Mouse (Mus musculus): ENCODE data around the gene Nfatc2ip.

Nfatc2ip gene

DNA sequence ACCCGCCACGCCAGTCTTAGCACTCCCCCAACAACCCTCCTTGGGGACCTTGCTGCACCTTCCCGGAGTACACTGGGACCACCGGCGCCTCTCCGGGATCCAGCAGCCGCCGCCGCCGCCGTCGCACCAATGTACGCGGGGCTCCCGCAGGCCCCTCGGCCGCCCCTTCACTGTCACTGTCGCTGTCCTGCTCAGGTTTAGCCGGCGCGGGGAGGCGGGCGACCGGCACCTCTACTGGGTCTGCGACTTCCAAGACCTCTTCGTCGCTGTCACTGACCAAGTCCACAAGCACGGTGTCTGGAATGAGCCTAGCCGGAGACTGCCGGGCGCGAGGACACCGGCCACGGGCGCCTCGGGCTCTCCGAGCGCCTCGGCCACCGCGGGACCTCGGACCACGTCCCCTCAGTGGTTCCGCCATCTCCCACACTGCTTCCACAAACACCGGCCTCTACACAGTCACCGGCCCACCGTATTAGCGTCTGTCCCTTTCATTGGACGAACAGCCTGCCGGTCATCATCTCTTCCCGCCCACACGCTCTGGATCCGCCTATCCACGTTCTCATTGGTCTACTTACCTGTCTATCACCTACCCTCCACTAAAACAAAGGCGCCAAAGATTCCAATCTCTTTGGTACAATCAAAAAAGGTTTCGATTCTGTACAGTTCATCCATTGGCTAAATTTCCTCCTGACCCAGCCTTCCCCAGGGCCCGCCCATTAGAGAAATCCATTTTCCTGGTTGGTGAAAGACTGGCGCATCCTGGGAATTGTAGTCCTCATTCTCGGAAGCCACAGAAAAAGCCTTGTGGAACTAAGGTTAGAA is at the start of gene Nfatc2ip:
TSS of gene Nfatc2ip (minus strand) at position 440 of the 822 bp plus-strand sequence.
- DNase-seq: peak; percentile 97

DNA sequence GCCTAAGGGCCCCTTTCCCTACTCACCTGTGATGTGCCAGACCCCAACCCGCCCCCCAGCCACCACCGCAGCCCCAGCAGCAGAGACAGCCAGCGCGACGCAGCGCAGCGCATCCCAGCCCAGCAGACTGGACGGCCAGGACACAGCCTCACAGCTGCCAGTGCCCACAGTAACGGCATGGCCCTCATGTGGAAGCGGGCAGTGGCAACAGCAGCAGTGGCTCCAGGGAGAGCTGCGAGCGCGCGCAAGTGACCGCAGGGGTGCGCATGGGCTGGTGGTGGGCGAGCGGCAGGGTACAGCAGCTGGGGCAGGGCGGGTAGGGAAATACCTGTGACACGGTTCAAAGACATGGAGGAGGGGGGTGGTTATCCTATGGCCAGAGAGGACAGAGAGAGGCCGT is 49.7 kb upstream of the Nfatc2ip start:
- no peak for DNase-seq

- DNase-seq: no peak
Measured at GRCm38 (mm10) chr7:126445104-126445815, 48.7 kb upstream of the Nfatc2ip start.

- no peak for DNase-seq
Measured at GRCm38 (mm10) chr7:126444536-126444935, 48.0 kb upstream of the Nfatc2ip start.

DNA sequence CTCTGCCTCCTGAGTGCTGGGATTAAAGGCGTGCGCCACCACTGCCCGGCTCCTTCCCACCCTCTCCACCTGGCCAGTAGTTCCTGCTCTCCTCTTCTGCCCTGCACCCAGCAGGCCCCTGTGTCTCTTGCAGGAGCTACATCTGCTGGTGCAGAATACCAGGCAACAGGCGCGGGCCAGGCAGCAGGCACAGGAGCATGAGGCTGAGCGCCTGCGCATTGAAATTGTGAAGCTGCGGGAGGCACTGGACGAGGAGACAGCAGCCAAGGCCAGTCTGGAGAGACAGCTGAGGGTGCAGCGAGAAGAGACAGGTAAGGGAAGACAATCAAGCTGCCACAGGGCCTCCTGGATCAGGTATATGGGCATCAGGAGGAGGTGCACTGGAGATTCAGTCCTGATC is 47.5 kb upstream of the Nfatc2ip start:
- DNase-seq: no peak

- DNase-seq: no peak
Measured at GRCm38 (mm10) chr7:126440134-126440533, 43.6 kb upstream of the Nfatc2ip start.

GRCm38 (mm10) chr7:126436851-126437250 is 40.3 kb upstream of the Nfatc2ip start:
- peak; percentile 36 for DNase-seq

- DNase-seq: no peak
Measured at GRCm38 (mm10) chr7:126435801-126436200, 39.3 kb upstream of the Nfatc2ip start.

DNA sequence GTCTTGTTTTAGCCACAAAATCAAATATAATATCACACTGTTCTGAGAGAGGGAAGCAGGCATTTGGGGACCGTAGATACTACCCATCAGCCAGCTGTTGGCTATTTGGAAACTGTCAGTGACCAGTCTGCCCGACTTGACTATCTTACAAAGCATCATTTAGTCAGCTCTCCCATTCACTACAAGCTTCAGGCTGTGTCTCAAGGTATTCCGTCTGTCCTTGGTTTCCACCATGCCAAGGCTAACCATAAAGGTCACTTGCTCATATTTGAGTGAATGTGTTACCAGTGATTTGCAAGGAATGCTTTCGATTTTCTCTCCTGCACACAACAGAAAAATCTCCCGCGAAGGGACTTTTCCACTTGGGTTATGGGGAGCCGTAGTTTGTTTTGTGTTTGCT is 38.2 kb upstream of the Nfatc2ip start:
- no peak for DNase-seq

- no peak for DNase-seq
Measured at GRCm38 (mm10) chr7:126430167-126430566, 33.6 kb upstream of the Nfatc2ip start.

- no peak for DNase-seq
Measured at GRCm38 (mm10) chr7:126429503-126429898, 33.0 kb upstream of the Nfatc2ip start.

DNA sequence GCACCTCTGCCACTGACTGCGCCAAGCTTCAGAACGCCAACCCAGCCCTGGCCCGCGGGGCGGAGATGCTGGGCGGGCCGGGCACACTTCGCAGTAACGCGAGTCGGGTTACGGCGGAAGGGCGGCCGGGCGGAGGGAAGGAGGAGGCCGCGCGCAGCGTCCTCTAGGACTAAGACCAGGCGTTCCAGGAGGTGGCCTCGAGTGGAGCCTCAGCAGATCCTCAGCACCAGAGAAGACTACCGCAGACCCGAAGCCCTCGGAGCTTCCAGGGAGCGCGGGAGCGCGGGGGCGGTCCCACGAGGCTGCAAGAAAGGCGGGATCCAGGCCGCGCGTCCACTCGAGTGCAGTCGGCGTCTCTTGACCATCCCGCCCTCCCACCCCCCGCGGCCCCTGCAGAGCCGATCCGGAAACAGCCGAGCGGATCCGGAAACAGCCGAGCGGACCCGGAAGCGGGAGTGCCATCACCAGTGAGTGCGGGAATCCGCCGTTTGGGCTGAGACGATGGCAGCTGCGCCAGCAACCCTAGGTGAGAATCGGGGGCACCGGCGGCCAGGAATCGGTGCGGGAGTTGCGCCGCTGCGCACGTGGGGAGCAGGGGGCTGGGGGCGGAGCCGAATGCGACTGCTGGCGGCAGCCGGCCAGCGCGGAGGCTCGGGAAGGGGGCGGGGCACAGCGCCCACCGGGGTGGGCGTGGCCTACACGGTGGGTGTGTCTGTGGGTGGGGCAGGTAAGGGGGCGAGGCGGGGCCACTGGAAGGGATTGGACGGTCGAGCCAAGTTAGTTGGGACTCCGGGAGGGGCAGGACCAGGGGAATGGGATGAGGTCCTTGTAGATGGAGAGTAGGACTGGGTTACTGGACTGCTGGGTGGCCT is 32.3 kb upstream of the Nfatc2ip start, which contains the start of gene Rabep2:
TSS of gene Rabep2 (plus strand) at position 129 of the 872 bp plus-strand sequence.
- DNase-seq: peak; percentile 97

GRCm38 (mm10) chr7:126428154-126428553 is 31.6 kb upstream of the Nfatc2ip start:
- no peak for DNase-seq

DNA sequence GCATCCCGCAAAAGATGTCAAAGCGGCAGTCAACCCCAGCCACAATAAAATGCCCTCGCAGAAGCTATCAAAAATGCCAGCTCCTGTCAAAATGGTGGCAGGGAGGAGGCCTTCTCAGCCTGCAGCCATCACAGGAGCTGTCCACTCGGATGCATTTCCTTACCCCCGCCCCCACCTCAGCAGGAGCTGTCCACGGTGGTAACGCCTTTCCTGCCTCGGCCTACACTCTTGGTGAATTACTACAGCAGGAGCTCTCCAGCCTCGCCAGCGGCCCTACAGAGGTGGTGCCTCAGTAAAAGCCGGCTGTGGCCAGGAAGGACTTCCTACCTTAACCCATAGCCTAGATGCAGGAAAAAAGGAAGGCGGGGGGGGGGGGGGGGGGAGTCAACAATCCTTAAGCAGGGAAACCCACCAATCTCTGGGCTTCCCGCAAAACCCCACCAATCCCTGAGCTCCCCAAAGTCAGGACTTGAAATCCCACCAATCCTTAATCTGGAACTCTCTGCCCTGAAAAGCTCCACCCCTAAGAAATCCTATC is 30.9 kb upstream of the Nfatc2ip start:
- DNase-seq: peak; percentile 20

GRCm38 (mm10) chr7:126424161-126424560 is 27.6 kb upstream of the Nfatc2ip start:
- no peak for DNase-seq

DNA sequence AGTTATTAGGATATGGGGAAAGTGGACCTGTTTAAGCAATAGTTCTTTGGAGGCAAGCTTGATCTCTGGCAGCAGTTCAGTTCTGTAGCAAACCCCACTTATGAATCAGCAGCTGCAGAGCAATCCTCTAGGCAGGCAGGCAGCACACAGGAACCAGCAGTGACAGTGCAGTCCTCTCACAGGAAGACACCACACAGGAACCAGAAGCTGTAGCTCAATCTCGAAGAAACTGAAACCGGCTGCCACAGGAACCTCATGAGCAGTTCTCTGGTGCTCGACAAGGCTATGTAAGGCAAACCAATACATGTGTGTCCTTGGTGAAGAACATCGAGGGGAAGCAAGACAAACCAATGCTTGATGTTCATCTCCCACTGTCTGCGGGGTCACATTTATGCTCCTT is 25.2 kb upstream of the Nfatc2ip start:
- no peak for DNase-seq

- no peak for DNase-seq
Measured at GRCm38 (mm10) chr7:126418496-126418895, 22.0 kb upstream of the Nfatc2ip start.

GRCm38 (mm10) chr7:126417606-126418005 is 21.1 kb upstream of the Nfatc2ip start:
- no peak for DNase-seq

DNA sequence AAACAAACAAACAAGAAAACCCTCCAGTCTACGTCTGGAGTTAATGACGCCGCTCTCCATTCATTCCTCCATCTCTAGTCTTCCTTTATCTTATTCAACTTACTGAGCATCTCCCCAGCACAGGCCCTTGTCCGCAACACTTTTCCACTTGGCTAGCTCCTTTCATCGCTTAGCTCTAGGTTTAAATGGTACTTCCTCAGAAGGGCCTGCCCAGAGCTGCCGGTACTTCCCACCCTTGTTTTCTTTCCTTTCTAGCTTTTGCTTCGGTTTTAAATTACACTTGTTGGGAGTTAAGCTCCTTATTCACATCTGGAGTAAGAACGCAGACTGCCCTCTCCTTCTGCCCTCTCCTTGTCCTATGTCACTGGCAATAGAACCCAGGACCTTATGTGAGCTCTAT is 20.5 kb upstream of the Nfatc2ip start:
- DNase-seq: no peak

GRCm38 (mm10) chr7:126416615-126417014 is 20.1 kb upstream of the Nfatc2ip start:
- DNase-seq: no peak

DNA sequence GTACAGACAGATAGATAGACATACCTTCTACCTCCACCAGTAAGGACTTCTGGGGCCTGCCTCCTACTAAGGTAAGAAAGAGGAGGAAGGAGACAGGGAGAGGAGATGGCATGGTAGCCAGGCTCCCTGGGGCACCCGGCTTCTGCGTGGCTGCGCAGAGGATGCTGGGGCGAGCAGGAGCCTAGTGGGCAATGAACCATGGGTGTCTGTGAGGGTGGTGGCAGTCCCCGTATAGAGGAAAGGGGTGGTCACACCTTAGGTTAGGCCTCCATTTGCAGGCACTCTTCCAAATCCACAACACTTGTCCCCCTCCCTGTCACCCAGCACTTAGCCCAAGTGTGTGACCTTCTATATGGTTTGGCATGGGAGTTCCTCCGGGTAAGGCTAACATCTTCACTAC is 18.2 kb upstream of the Nfatc2ip start, which contains the start of gene Cd19:
TSS of gene Cd19 (minus strand) at position 165 of the 400 bp plus-strand sequence.
- no peak for DNase-seq

GRCm38 (mm10) chr7:126411061-126411460 is 14.5 kb upstream of the Nfatc2ip start:
- DNase-seq: no peak

GRCm38 (mm10) chr7:126408686-126409085 is 12.1 kb upstream of the Nfatc2ip start:
- no peak for DNase-seq

Measured in cerebellum, adult 11 months (tissue).